Mouse (Mus musculus): ENCODE measurements around the gene Notch1.

The Notch1 gene

DNA sequence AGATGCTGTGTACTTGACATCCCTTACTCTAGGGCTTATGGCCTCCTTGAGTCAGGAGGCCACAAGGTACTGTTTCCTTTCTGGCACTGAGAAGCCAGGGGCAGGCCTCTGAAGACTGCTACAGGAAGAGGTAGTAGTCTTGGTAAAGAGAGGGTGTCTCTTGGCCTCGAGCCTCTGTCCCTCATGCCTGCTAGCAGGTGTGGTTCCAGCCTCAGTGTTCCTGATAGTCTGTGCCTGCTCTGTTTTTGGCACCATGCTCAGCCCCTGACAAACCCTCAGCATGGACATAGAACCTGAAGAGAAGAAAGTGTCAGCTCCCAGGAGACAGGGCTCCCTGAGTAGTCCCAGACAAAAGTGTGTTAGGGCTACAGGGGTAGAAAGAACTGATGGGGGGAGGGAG, 69.0 kb downstream of the Notch1 start:
- no peak for DNase-seq (ENCODE audit: low read depth in 2 of 2, low spot score in 2 of 2)

DNA sequence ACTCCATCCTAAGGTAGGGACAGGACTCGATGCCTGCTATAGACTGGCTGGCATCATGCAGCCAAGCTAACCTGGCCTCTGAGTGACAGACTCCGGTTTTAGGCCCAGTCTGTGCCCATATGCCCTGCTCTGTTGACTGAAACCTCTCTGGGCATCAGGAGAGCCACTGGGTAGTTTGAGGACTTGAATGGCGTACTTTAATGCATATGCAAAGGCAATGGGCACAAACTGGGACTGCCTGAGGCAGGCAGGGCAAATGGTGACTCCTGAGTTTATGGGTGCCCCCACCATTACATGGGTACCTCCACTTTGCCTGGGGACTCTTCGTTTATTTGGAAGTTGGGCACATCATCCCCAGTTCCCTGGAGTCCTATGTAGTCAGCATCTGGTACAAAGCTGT, 69.8 kb downstream of the Notch1 start:
- DNase-seq (ENCODE audit: low read depth in 2 of 2, low spot score in 2 of 2) = no peak

DNA sequence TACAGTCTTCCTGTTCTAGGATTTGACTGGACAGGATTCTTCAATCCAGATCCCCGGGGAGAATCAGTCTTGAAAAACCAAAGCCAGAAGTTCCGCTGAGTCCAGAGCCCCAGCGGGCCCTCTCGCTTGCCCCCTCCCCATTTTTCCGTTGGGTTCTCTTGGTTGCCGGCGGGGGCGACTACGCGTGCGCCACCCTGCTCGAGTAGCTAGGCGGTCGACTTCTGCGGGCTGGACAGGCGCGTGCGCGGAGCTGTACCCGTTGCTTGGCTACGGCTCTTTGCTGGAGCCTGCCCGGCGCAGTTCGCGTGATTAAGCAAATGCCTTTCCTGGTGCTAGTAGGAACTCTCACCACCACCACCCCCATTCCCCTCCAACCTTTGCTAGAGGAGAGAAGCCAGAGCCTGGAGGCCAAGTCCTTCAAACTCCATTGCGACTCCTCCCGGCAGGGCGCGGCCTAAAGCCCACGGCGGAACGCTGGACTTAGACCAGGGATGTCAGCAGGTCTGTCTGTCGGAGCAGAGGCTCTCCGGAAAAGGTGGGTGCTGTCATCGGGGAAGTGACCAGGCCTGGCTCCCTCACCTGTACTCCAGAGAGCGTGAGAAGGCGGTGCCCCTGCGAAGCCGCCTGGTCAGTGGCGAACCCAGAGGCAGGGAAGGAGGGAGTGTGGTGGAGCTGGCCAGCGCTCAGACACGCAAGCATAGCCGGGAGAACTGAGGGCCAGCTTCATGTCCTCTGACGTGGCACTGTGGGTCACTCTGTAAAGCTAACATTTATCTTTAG, 70.6 kb downstream of the Notch1 start:
- no peak for DNase-seq (ENCODE audit: low read depth in 2 of 2, low spot score in 2 of 2)

- DNase-seq (ENCODE audit: low read depth in 2 of 2, low spot score in 2 of 2) = peak; percentile 99 to 100
Observed at GRCm38 (mm10) chr2:26444946-26445665, 71.4 kb downstream of the Notch1 start, which contains the start of gene Sec16a. Sec16a (minus strand) TSS chr2:26445216.

DNA sequence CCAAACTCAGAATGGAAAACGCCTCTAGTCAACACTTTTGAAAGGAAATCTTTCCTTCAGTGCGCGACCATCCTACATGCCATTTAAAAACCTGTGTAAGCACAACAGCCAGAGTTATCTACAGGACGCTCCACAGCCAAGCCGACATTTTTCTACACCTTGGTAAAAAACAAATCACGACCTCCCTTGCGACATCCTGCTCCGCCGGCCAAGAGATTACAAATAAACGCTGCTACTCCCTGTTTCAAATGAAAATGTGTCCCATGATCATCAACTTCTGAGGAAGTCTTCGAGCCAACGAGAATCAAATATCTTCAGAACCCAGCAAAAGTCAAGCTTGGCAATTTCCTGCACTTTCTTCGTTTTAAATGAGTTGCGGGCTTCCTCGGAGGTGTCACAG, 72.1 kb downstream of the Notch1 start:
- no peak for DNase-seq (ENCODE audit: low read depth in 2 of 2, low spot score in 2 of 2)

DNA sequence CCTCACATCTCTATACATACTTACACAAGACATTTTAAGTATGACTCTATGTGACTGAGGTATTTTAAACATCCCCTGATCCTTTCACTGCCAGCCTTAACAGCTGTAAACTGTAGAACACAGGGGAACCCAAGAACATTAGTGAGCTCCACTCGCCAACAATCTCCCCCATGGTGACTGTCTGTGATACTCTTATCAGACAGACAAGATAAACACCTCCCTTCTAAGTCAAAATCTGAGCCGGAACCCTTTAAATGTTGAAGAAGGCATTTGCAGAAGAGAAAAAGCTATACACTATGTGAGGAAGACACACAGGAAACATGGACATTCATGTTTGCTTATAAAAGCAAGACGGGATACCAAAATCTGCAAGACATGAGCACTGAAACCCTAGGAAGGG, 72.6 kb downstream of the Notch1 start:
- no peak for DNase-seq (ENCODE audit: low read depth in 2 of 2, low spot score in 2 of 2)

GRCm38 (mm10) chr2:26442843-26443242, 73.6 kb downstream of the Notch1 start:
- DNase-seq (ENCODE audit: low read depth in 2 of 2, low spot score in 2 of 2) = no peak

- DNase-seq (ENCODE audit: low read depth in 2 of 2, low spot score in 2 of 2) = no peak
Observed at GRCm38 (mm10) chr2:26441688-26442087, 74.8 kb downstream of the Notch1 start.

DNA sequence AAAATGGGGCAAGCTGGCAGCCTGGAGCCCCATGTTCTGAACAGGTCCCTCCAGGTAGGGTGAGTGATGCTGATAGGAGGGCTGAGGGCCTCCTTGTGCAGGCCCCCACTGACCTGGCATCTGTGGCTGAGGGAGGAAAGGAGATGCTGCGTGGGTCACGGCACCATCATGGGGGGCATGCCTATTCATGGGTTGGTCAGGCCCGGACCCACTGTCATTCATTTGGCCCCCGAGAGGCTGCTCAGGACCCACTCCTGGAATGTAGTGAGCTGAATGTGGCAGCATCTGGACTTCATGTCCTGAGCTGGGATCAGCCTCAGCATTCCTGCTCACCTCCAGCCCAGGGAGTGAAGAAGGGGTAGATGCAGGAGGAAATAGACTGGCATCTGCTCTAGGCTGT, 75.2 kb downstream of the Notch1 start:
- DNase-seq (ENCODE audit: low read depth in 2 of 2, low spot score in 2 of 2) = no peak

DNA sequence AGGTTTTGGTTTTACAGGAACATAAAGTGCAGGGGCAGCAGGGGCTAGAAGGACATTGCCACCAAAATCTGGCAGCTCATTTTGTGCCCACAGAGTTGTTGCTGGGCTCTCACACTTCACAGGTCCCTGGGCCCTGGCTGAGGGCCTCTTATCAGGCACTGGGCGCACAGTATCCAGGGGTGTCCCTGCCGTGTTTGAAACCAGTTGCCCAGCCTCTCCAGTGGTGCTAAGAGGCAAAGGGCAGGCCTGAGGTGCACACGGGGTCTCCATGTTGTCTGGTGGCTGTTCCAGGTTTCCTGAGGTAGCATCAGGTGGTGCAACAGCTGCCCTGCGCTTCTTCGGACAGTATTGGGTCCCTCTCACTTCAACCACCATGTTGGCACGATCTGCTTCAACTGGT, 76.8 kb downstream of the Notch1 start:
- DNase-seq (ENCODE audit: low read depth in 2 of 2, low spot score in 2 of 2) = no peak

- DNase-seq (ENCODE audit: low read depth in 2 of 2, low spot score in 2 of 2) = no peak
Observed at GRCm38 (mm10) chr2:26438373-26438772, 78.1 kb downstream of the Notch1 start.

GRCm38 (mm10) chr2:26437221-26437620, 79.2 kb downstream of the Notch1 start:
- no peak for DNase-seq (ENCODE audit: low read depth in 2 of 2, low spot score in 2 of 2)

- DNase-seq (ENCODE audit: low read depth in 2 of 2, low spot score in 2 of 2) = no peak
Observed at GRCm38 (mm10) chr2:26434791-26435572, 81.5 kb downstream of the Notch1 start.

DNA sequence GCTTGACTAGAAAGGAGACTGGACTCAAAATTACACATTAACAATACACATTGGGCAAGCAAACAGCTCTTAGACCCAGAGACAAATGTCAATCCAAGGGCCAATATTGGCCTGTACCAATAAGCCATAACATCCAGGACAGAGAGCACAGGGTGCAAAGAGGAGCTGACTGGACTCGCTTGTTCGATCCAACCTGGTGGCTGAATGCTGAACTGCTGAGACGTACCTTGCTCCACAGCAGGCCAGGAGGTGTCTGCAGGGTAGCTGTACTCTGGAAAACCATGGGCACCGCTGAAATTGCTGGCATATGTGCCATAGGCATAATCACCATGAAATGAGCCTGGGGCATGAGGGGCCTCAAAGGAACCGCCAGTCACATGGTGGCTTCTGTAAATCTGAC, 86.6 kb downstream of the Notch1 start:
- DNase-seq (ENCODE audit: low read depth in 2 of 2, low spot score in 2 of 2) = no peak

DNA sequence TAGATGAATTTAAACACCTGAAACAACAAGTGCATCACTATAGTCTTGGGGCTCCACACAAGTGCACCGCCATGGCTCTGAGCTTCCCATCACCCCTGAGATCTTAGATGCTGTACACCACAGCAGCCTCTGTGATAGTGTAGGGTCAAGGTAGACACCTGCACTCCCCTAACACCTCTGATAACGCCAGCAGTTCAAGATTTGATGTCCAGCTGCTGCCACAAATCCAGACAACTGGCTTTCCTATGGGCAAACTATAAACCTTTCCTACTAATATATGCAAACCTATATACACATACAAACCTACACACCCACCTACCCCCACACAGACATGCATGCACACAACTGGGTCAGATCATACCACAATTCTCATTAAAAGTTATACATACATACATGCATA, 91.9 kb downstream of the Notch1 start:
- DNase-seq (ENCODE audit: low read depth in 2 of 2, low spot score in 2 of 2) = no peak

- no peak for DNase-seq (ENCODE audit: low read depth in 2 of 2, low spot score in 2 of 2)
Observed at GRCm38 (mm10) chr2:26423086-26423485, 93.4 kb downstream of the Notch1 start.

GRCm38 (mm10) chr2:26421969-26422368, 94.5 kb downstream of the Notch1 start:
- DNase-seq (ENCODE audit: low read depth in 2 of 2, low spot score in 2 of 2) = no peak

DNA sequence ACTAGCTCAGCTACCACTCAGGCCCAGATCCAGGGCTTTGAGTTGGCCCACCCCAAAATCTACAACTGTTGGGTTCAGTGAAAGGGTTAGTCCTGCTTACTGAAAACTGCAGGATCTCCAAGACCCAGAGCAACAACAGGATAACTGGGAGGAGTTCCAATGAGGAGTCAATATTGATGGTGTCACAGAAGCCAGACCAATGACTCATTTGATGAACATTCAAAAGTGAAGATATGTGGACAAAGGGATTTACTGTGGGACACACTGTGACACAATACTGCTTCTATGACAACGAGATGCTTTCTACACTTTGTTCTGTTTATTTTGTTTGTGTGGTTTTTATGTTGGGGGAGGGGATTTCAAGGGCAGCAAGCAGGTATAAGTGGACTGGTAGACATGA, 98.3 kb downstream of the Notch1 start:
- no peak for DNase-seq (ENCODE audit: low read depth in 2 of 2, low spot score in 2 of 2)

DNA sequence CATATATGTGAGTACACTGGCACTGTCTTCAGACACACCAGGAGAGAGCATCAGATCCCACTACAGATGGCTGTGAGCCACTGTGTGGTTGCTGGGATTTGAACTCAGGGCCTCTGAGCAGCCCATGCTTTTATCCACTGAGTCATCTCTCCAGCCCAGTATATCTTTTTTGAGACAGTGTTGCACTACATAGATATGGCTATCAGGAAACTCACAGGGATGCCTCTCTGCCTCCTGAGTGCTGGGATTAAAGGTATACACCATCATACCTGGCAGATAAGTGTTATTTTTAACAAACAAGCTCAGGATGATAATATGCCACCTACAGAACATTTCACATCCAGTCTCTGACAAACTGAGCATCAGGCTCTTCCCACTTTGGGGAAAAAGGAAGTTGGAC, 99.4 kb downstream of the Notch1 start:
- DNase-seq (ENCODE audit: low read depth in 2 of 2, low spot score in 2 of 2) = no peak

DNA sequence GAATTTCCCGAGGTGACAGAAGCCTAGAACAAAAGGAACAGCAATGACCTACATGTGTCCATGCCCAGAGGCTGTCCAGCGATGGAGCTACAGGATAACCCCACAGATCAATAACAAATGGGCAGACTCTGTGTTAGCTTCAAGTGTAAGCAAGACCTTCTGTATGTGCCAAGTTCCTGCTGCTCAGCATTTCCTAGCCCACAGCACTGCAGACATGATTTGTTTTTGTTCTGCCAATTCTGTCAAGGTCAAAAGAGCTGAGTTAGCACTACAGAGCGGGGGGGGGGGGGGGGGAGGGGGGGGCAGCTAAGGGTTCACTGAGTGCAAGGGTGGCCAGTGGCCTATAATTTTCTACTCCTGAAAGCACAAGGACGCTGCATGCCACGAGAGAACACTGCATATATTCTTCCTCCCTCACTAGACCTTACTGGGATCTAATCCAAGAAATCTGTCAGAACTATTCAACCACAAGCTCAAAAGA, 105.5 kb downstream of the Notch1 start:
- no peak for DNase-seq (ENCODE audit: low read depth in 2 of 2, low spot score in 2 of 2)

DNA sequence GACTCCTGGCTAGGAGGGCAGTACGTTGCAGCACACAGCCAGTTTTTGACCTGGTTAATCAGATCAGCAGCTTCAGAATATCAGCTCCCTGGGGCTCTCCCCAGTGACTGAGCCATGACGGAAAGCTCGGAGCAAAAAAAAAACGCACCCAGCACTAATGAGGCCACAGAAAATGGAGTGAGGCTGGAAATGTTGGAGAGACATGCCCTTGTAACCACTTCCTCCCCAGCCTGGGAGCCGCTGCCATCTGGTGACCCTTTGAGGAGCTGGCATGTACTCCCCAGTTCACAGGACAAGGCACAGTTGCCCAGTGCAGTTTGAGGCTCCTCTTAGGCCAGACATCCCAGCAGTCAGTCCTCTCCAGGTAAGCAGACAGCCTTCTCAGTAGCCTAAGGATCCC, 106.4 kb downstream of the Notch1 start:
- no peak for DNase-seq (ENCODE audit: low read depth in 2 of 2, low spot score in 2 of 2)

GRCm38 (mm10) chr2:26409362-26409761, 107.1 kb downstream of the Notch1 start:
- no peak for DNase-seq (ENCODE audit: low read depth in 2 of 2, low spot score in 2 of 2)
